Mouse (Mus musculus): ENCODE data around the gene H1fnt.

DNA sequence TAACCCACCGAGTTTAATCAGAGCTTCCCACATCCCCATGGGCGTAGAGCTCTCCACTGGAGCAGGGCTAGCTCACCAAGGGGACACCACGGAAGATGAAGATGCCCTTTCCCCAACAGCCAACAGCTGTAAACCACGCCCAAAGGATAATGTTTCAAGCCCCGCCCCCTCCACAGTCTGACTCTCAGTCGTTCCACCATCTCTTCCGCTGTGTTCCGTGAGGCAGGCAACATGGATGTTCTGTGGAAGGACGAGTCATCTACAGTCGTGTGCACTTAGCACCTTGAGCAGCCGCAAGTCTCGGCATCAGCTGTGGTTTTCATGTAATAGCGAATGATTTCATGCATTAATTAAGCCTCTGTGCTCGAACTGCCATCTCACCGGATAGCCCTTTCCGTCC is 31.5 kb downstream of the H1fnt start:
- TF ChIP-seq CTCF (IDR thresholded peaks at IDR 0.05; ENCODE audit: extremely low read depth, insufficient read depth, low read length): no peak
- no peak for TF ChIP-seq POLR2A (IDR thresholded peaks at IDR 0.05; ENCODE audit: extremely low read depth, insufficient read depth, low read length)

All from cortical plate, adult 2 months (tissue).